Mouse (Mus musculus) embryonic facial prominence, embryonic 15.5 days (tissue): ENCODE data around the gene Zbtb4. TPM values are rescaled to one million over a fixed set of nuclear protein-coding genes. Genes with fewer than 3 reads are reported as not detected.

Source experiments
- ATAC-seq: fragments of 200-750 bp; cut with Nextera tagmentation; 2 replicates; pipeline ENCODE4 v1.8.0; 2017; ENCODE audit warnings: low read depth, moderate TSS enrichment; ENCODE audit not compliant: insufficient number of reproducible peaks, low FRiP score, low TSS enrichment
- H3K27ac ChIP-seq: fragments of 300-500 bp; sonication (generic); replicated peaks from 2 replicates; pipeline ENCODE4 v1.5.1; 2015; ENCODE audit warnings: mild to moderate bottlenecking, inconsistent platforms
- H3K27me3 ChIP-seq: fragments of 300-500 bp; sonication (generic); 2 replicates; pipeline ENCODE4 v1.6.1; 2015; ENCODE audit warnings: inconsistent platforms
- H3K36me3 ChIP-seq: fragments of 300-500 bp; sonication (generic); 2 replicates; pipeline ENCODE4 v1.6.1; 2015; ENCODE audit warnings: mild to moderate bottlenecking, inconsistent platforms
- H3K4me1 ChIP-seq: fragments of 300-500 bp; sonication (generic); 2 replicates; pipeline ENCODE4 v1.6.1; 2015; ENCODE audit warnings: inconsistent platforms
- H3K4me2 ChIP-seq: fragments of 300-500 bp; sonication (generic); replicated peaks from 2 replicates; pipeline ENCODE4 v1.6.1; 2015; ENCODE audit warnings: mild to moderate bottlenecking, inconsistent platforms
- H3K4me3 ChIP-seq: fragments of 300-500 bp; sonication (generic); replicated peaks from 2 replicates; pipeline ENCODE4 v1.5.1; 2015; ENCODE audit warnings: mild to moderate bottlenecking, inconsistent platforms
- H3K9ac ChIP-seq: fragments of 300-500 bp; sonication (generic); 2 replicates; pipeline ENCODE4 v1.6.1; 2015; ENCODE audit warnings: inconsistent platforms
- H3K9me3 ChIP-seq: fragments of 300-500 bp; sonication (generic); replicated peaks from 2 replicates; pipeline ENCODE4 v1.6.1; 2016; ENCODE audit warnings: inconsistent platforms
- WGBS: fragments of 180-500 bp; shearing (Covaris S2); methylation state at CpG from one replicate; pipeline ENCODE4 v1.1.7; 2015; 5-methylcytosine and 5-hydroxymethylcytosine counted together
- polyA plus RNA-seq: library from polyadenylated mRNA; unstranded; fragments of >200 nt; fragmentation: Nextera tagmentation; extraction: Ambion mirVana; gene quantifications from 2 replicates; pipeline ENCODE4 v1.2.1, GENCODE M21; 2015

Gene Zbtb4
- polyA plus RNA-seq, 1 experiment from 2014 or later: 6.1 TPM

DNA sequence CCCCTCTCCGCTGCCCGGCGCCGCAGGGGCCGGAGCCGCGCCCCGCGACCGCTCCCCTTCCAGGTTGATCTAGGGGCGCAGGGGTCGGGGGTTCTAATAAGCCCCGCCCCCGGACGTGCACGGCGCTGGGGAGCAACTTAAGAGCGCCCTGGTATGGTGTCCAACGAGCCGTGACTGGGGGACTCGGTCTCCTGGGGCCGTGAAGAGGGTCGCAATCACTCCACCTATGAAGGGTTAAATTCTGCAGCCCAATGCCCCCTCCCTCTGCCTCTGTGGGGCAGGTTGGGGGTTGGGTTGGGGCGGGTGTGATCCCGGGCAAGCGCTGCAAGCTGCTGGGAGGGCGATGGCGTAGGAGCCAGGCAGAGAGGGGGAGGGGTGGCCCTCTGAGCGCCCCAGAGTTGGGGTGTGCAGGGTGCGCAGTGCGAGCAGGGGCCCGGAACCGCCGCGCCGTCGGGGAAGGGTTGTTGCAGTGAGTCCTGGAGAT lies 456 bp downstream of the Zbtb4 start:
- H3K4me2 ChIP-seq: peak overlapping the region; percentile 72
- ATAC-seq: peak; percentile 80
- H3K9ac ChIP-seq: peak overlapping the region; percentile 90

DNA sequence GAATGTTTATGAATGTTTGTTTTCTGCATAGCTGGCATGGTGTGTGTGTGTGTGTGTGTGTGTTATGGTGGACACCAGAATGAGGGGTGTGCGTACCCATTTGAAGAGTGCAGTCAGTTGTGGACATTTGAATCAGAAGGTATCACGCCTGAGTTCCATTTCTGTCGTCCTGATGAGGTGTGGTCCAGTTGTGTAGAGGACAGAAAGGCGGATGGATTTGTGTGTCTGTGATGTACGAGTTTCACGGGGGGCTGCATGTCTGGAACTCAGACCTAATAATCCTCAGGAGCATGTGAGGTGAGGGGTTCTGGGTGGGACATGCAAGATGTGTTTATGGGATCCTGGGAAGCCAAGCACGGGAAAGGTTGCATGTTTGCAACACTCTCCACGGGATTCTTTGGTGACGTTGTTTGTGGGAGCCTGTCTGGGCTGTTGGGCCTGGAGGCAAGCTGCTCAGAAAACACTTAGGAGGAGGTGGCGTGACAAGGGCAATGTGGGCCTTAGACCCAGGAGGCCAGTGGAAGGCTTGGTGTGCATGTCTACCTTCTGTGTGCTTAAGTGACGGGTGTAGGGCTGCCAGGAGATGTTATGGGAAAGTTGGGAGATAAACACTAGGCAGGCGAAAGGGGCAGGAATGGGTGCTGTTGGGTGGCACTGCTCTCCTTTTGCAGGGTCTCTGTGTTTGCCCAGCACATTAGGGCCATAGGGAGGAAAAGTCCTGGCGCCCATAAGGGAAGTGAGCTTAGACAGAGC lies 1.3 kb downstream of the Zbtb4 start:
- Histone ChIP-seq H3K4me1 (peaks cover 30% of the 10 kb centered on the region), H3K9me3 (no peaks in the 10 kb centered on the region), H3K9ac (peak overlapping the region; percentile 90; the same call in 1 of the 2 replicates), H3K27ac (peak overlapping the region; percentile 96), H3K36me3 (0 out of 2 replicates have a peak, but pooled peaks cover 6% of the 10 kb centered on the region), H3K4me2 (peak overlapping the region; percentile 72), H3K27me3 (no peaks in the 10 kb centered on the region), H3K4me3 (peak overlapping the region; percentile 93)
- WGBS: 47% methylated on average over 13 of the region's 13 CpGs
- ATAC-seq: no peak

More for the DNA sequence above, 456 bp downstream of the Zbtb4 start:
- H3K4me3 ChIP-seq: peak overlapping the region; percentile 93
- no peaks in the 10 kb centered on the region for H3K9me3 ChIP-seq
- H3K27me3 ChIP-seq: no peaks in the 10 kb centered on the region
- H3K27ac ChIP-seq: peak overlapping the region; percentile 96
- 0 out of 2 replicates have a peak, but pooled peaks cover 6% of the 10 kb centered on the region for H3K36me3 ChIP-seq
- WGBS: 1% methylated on average over 34 of the region's 37 CpGs
- H3K4me1 ChIP-seq: peaks cover 30% of the 10 kb centered on the region

DNA sequence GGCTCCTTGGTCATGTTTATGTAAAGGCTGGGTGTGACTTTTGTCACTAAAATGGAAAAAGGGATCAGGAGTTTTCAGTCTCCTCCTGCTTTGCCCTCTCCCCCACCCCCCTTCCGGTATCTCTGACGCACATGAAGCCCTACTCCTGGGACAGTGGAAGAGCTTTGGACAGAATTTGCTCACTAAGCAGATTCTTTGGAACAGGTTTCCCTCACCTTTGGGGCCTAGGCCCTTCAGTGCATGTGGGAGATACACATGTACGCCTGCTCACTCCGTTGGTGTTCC lies 1.9 kb downstream of the Zbtb4 start:
- peaks cover 30% of the 10 kb centered on the region for H3K4me1 ChIP-seq
- 0 out of 2 replicates have a peak, but pooled peaks cover 6% of the 10 kb centered on the region for H3K36me3 ChIP-seq
- no peak for ATAC-seq
- no peaks in the 10 kb centered on the region for H3K9me3 ChIP-seq
- 48% methylated on average over 4 of the region's 4 CpGs for WGBS
- no peaks in the 10 kb centered on the region for H3K27me3 ChIP-seq
- peak overlapping the region; percentile 96 for H3K27ac ChIP-seq
- H3K9ac ChIP-seq: no peak overlapping the region
- H3K4me2 ChIP-seq: peak overlapping the region; percentile 72
- peak overlapping the region; percentile 93 for H3K4me3 ChIP-seq

DNA sequence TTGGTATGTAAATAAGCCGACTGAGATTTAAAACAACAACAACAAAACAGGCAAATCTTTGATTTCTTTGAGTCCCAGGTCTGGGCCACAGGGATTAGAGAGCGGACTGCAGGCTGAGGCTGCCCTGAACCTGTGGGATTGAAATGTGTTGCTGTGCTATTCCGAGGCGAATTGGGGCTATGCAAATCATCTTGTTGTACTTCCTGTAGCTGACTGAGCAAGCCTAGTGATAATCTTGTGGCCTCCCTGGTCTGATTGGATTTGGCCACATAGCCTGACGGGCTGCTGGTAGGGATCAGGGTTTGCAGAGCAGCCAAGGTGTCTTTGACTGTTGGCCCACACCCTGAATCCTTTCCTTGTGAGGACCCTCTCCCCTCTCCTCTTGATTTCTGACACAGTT lies 9.2 kb downstream of the Zbtb4 start:
- peaks cover 25% of the 10 kb centered on the region for H3K36me3 ChIP-seq
- H3K9ac ChIP-seq: no peak overlapping the region
- no peaks in the 10 kb centered on the region for H3K9me3 ChIP-seq
- H3K4me1 ChIP-seq: peaks cover 31% of the 10 kb centered on the region
- ATAC-seq: no peak
- H3K4me3 ChIP-seq: no peak overlapping the region
- H3K27me3 ChIP-seq: no peaks in the 10 kb centered on the region
- no peak overlapping the region for H3K4me2 ChIP-seq
- no peak overlapping the region for H3K27ac ChIP-seq
- 62% methylated on average over 5 of the region's 5 CpGs for WGBS

DNA sequence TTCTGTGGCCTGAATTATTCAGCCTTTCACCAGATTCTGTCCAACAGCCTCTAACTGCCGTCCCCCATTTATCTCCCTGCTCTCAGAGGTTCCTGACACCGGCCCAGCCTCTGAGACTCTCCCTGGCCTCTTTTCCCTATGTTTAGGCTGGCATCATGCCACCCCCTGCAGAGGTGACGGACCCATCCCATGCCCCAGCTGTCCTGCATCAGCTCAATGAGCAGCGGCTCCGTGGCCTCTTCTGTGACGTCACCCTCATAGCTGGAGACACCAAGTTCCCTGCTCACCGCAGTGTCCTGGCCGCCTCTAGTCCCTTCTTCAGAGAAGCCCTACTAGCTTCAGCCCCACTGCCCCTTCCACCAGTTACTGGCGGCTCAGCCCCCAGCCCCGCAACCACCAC lies 10.0 kb downstream of the Zbtb4 start:
- Histone ChIP-seq H3K9ac (no peak overlapping the region), H3K27me3 (no peaks in the 10 kb centered on the region), H3K4me2 (no peak overlapping the region), H3K9me3 (no peaks in the 10 kb centered on the region), H3K4me3 (no peak overlapping the region), H3K27ac (no peak overlapping the region), H3K36me3 (peaks cover 25% of the 10 kb centered on the region), H3K4me1 (peaks cover 31% of the 10 kb centered on the region)
- 80% methylated on average over 10 of the region's 10 CpGs for WGBS
- no peak for ATAC-seq

DNA sequence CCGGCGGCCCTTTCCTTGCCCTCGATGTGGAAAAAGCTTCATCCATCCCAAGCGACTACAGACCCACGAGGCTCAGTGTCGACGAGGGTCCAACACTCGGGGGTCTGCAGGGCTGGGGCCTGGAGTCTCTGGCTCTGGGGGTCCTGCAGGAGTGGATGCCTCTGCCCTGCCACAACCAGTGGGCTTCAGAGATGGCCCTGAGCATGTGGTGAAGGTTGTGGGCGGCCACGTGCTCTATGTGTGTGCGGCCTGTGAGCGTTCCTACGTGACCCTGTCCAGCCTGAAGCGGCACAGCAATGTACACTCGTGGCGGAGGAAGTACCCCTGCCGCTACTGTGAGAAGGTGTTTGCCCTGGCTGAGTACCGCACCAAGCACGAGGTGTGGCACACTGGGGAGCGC lies 10.8 kb downstream of the Zbtb4 start:
- H3K4me3 ChIP-seq: no peak overlapping the region
- no peaks in the 10 kb centered on the region for H3K27me3 ChIP-seq
- H3K9me3 ChIP-seq: no peaks in the 10 kb centered on the region
- H3K4me1 ChIP-seq: peaks cover 31% of the 10 kb centered on the region
- H3K4me2 ChIP-seq: no peak overlapping the region
- no peak overlapping the region for H3K27ac ChIP-seq
- 87% methylated on average over 20 of the region's 20 CpGs for WGBS
- H3K36me3 ChIP-seq: peaks cover 25% of the 10 kb centered on the region
- no peak for ATAC-seq
- H3K9ac ChIP-seq: no peak overlapping the region

DNA sequence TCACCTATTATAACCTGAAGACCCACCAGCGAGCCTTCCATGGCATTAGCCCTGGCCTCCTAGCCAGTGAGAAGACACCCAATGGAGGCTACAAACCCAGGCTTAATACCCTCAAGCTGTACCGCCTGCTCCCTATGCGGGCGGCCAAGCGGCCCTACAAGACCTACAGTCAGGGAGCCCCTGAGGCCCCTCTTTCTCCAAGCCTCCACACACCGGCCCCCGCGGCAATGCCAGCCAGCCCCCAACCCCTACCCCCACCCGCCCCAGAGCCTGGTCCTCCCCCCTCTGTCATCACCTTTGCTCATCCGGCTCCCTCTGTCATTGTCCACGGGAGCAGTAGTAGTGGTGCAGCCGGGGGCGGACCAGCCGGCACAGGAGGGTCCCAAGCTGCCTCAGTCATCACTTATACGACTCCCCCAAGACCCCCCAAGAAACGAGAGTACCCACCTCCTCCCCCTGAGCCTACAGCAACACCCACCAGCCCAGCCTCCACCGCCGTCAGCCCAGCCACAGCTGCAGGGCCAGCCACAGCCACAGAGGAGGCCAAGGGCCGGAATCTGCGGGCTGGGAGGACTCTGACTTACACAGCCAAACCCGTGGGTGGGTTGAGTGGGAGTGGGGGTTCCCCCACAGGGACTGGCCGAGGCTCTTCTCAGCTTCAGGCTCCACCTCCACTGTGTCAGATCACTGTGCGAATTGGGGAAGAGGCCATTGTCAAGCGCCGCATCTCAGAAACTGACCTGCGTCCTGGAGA lies 12.0 kb downstream of the Zbtb4 start:
- no peak overlapping the region for H3K4me2 ChIP-seq
- no peaks in the 10 kb centered on the region for H3K27me3 ChIP-seq
- H3K9me3 ChIP-seq: no peaks in the 10 kb centered on the region
- H3K4me1 ChIP-seq: peaks cover 31% of the 10 kb centered on the region
- WGBS: 60% methylated on average over 26 of the region's 26 CpGs
- no peak overlapping the region for H3K4me3 ChIP-seq
- no peak overlapping the region for H3K9ac ChIP-seq
- ATAC-seq: no peak
- no peak overlapping the region for H3K27ac ChIP-seq
- H3K36me3 ChIP-seq: peaks cover 25% of the 10 kb centered on the region

DNA sequence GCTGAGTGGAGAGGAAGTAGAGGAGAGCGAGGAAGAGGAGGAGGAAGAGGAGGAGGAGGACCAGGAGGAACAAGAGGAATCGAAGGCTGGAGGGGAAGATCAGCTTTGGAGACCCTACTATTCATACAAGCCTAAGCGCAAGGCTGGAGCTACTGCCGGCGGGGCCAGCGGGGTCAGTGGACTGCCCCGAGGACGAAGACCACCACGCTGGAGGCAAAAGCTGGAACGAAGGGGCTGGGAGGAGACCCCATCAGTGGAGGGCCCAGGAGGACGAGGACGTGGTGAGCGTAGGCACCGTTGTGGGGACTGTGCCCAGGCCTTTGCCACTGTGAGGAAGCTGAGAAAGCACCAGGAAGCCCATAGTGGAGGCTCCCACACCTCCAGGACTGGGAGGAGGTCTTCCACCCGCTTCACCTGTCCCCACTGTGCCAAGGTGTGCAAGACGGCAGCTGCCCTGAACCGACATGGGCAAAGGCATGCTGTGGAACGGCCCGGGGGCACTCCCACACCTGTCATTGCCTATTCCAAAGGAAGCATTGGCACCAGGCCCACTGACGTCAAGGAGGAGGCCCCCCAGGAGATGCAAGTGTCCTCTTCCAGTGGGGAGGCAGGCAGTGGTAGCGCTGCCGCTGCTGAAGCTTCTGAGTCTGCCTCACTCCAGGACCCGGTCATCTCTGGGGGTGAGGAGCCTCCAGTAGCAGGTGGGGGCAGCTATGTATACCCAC lies 12.7 kb downstream of the Zbtb4 start:
- Histone ChIP-seq H3K9ac (no peak overlapping the region), H3K9me3 (no peaks in the 10 kb centered on the region), H3K36me3 (peaks cover 25% of the 10 kb centered on the region), H3K4me1 (peaks cover 31% of the 10 kb centered on the region), H3K27ac (no peak overlapping the region), H3K4me3 (no peak overlapping the region), H3K27me3 (no peaks in the 10 kb centered on the region), H3K4me2 (0 out of 2 replicates have a peak overlapping the region, but pooled peaks have one; percentile 2)
- ATAC-seq: no peak; the same call in 1 of the 2 replicates
- 59% methylated on average over 23 of the region's 23 CpGs for WGBS

DNA sequence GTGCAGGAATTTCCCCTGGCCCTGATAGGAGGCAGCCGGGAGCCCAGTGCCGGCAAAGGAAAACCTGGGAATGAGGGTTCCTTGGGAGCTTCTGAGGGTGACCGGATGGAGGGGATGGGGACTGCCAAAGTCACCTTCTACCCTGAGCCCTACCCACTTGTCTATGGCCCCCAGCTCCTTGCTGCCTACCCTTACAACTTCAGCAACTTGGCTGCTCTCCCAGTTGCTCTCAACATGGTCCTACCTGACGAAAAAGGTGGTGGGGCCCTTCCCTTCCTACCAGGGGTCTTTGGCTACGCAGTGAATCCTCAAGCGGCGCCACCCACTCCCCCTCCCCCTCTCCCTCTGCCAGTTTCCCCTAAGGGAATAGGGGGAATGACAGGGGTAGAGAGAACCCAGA lies 13.3 kb downstream of the Zbtb4 start:
- Histone ChIP-seq H3K9me3 (no peaks in the 10 kb centered on the region), H3K9ac (no peak overlapping the region), H3K4me2 (0 out of 2 replicates have a peak overlapping the region, but pooled peaks have one; percentile 2), H3K27ac (no peak overlapping the region), H3K4me1 (peaks cover 31% of the 10 kb centered on the region), H3K4me3 (no peak overlapping the region), H3K36me3 (peaks cover 25% of the 10 kb centered on the region), H3K27me3 (no peaks in the 10 kb centered on the region)
- 36% methylated on average over 7 of the region's 7 CpGs for WGBS
- ATAC-seq: no peak

DNA sequence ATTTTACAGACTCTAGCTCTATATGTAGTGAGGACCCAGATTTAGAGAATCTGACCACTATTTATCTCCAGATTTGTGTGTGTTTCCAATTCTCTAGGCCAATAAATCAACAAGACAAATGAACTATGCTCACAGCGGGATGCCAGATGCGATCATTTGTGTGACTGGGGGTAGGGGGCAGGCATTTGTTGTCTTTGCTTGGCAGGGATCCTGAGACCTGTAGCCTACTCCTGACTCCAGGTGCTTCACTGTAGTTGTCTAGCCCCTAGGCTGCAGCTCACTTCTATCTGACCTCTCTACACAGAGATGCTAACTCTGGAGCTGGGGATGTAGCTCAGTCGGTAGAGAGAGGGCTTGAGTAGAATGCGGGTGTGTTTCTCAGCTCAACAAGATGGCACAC lies 16.1 kb downstream of the Zbtb4 start:
- no peak for ATAC-seq
- Histone ChIP-seq H3K36me3 (peaks cover 12% of the 10 kb centered on the region; the same call in 1 of the 2 replicates), H3K9me3 (no peaks in the 10 kb centered on the region), H3K27me3 (no peaks in the 10 kb centered on the region), H3K4me1 (peaks cover 25% of the 10 kb centered on the region), H3K9ac (no peak overlapping the region), H3K4me2 (no peak overlapping the region), H3K27ac (no peak overlapping the region), H3K4me3 (no peak overlapping the region)
- 40% methylated on average over 4 of the region's 4 CpGs for WGBS

DNA sequence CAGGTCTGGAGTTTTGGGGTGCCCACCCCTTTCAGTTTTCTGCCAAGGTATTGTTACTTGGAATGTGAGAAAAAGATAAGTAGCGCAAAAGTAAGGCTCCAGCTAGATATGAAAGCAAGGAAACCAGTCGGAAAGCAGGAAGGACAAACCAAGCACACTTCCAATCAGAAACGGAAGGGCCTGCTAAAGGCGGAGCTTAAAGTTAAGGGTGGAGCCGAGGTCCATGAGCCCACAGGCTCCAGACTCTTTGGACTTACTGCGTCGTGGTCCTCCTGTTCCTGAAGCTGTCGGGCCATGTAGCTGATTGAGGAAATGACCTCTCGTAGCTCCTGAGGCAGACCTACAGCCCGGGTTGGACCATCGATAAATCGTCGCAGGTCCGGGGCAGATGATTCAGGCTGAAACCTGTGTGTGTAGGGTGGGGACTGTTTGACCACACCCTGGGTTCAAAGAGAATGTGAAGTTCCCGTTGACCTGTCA lies 19.1 kb downstream of the Zbtb4 start:
- WGBS: 43% methylated on average over 15 of the region's 15 CpGs
- Histone ChIP-seq H3K9ac (no peak overlapping the region), H3K9me3 (no peaks in the 10 kb centered on the region), H3K27me3 (no peaks in the 10 kb centered on the region), H3K36me3 (no peaks in the 10 kb centered on the region), H3K4me2 (peak overlapping the region; percentile 17; the same call in 1 of the 2 replicates), H3K27ac (no peak overlapping the region), H3K4me3 (peak overlapping the region; percentile 6; the same call in 1 of the 2 replicates), H3K4me1 (0 out of 2 replicates have a peak, but pooled peaks cover 5% of the 10 kb centered on the region)
- no peak for ATAC-seq
